In the genomic region with DNA sequence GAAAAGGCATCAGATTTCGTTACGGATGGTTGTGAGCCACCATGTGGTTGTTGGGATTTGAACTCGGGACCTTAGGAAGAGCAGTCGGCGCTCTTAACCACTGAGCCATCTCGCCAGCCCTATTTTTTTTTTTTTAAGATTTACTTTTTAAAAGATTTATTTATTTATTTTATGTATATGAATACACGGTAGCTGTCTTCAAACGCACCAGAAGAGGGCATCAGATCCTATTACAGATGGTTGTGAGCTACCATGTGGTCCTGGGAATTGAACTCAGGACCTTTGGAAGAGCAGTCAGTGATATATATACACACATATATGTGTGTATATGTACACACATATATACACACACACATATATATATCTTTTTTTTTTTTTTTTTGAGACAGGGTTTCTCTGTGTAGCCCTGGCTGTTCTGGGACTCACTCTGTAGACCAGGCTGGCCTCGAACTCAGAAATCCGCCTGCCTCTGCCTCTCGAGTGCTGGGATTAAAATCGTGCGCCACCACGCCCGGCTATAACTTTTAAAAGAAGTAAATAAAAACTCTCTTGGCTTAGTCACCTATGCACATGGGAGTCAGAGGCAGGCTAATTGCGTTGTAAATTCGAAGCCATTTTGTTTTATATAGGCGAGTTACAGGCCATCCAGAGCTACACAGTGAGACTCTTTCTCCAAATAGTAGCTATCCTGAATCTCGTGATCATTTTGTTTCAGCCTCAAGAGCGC, we compare ENCODE assay signal across 1 mouse cellular context.
TF ChIP-seq lines count a peak whose summit lies in the region.

No protein-coding gene starts in this region.

TF ChIP-seq in CH12.LX, 34 proteins besides CTCF, POLR2A, EP300 and RAD21:
- TF ChIP-seq ZNF384 (IDR thresholded peaks at IDR 0.05; ENCODE audit: low read depth, low read length) (0 out of 2 replicates have a peak, but pooled peaks have one; percentile 12), MAX (IDR thresholded peaks at IDR 0.05; ENCODE audit: low read length) (peak; percentile 29; the same call in 1 of the 2 replicates), MYC (IDR thresholded peaks at IDR 0.05; ENCODE audit: low read depth, low read length) (peak; percentile 14; the same call in 1 of the 2 replicates)
